Mouse (Mus musculus) urinary bladder, postnatal 0 days (tissue): ENCODE measurements around the gene Olfr1023. TPM values are rescaled to one million over a fixed set of nuclear protein-coding genes. Genes with fewer than 3 reads are reported as not detected.

Experiments
- polyA plus RNA-seq: library from polyadenylated mRNA; unstranded; fragments of >200 nt; fragmentation: Nextera tagmentation; extraction: Ambion mirVana; gene quantifications from 2 replicates; pipeline ENCODE4 v1.2.1, GENCODE M21; 2015

The Olfr1023 gene
- not detected in 2 replicates for polyA plus RNA-seq

GRCm38 (mm10) chr2:85885340-85885739 lies at the start of gene Olfr1023:
Gene Olfr1023, plus strand, starts transcription at chr2:85885640.

DNA sequence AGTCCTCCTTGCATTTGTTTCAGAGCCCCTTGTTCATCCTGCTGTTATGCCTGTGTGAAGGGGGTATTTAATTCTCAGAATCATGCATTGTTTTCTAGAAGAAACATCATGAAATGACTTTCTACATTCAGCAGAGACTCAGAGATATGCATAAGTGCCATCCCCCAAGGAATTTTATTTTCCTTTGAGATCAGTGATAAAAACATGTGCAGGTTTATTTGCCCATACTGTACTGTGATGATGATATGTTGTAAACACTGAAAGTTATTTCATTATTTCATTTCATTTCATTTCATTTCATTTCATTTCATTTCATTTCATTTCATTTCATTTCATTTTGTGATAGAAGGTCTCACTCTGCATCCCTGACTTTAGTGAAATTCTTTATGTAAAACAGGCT lies 40.1 kb upstream of the Olfr1023 start, which contains the start of gene Olfr1019:
TSS of gene Olfr1019 (minus strand) at position 101 of the 400 bp plus-strand sequence.

GRCm38 (mm10) chr2:85846730-85847129 lies 38.7 kb upstream of the Olfr1023 start, which contains the start of gene Olfr1020:
Gene Olfr1020, plus strand, starts transcription at chr2:85847030.

GRCm38 (mm10) chr2:85868294-85868693 lies 17.1 kb upstream of the Olfr1023 start, which contains the start of gene Olfr1022:
Gene Olfr1022, plus strand, starts transcription at chr2:85868594.

DNA sequence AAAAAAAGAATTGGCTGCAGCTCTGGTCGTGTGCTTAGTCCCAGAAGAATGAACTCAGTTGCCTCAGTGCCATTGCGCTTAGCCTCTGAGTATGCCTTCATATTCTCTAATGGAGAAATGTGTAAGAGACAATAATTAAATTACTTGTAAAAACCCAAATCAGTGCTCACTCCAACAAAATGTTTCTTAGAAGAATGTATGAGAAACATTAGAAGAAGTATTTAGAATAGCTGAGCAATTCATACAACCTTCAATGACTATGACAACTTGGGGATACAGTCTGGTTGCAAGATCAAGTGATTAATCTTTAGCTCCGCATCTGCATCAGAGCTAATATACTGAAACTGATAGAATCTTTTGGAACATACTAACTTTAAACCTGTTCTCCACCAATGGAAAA lies 19.5 kb downstream of the Olfr1023 start, which contains the start of gene Olfr1024:
TSS of gene Olfr1024 (minus strand) at position 101 of the 400 bp plus-strand sequence.

DNA sequence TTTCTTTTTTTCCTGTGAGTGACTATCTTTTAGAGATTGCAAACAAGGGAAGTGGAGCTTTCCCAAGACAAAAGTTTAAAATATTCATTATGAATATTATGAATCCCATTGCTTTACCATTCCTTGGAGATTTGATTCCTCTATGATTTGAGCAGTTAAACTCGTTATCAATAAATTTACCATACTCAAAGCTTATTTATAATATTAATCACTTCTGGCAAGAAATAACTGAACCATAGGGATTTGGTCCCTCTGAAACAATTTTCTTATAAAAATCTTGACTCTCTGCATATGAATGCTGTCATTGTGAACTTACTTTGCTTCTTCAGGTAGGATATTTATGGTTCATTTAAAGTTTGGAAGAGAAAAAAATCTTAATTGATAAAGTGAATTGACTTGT lies 29.5 kb downstream of the Olfr1023 start, which contains the start of gene Olfr1025-ps1:
TSS of gene Olfr1025-ps1 (plus strand) at position 301 of the 400 bp plus-strand sequence.

DNA sequence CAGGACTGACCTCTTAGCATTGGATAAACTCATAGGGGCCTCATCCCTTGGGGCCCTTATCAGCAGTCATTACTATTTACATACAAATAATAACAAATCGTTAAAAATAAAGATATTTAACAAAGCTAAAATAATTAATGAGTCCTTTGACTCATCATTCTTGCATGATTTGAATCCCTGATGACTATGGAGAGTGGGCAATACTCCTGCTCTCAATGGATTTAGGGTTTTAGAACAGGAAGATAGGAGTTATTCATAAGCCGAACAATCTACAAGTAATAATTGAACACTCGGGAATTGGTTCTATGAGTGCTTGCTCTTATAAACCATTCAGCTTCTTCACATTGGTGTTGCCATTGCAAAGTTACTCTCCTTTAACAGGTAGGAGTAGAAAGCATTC lies 35.8 kb downstream of the Olfr1023 start, which contains the start of gene Olfr1026:
TSS of gene Olfr1026 (plus strand) at position 301 of the 400 bp plus-strand sequence.

Other genes with a start within 250 kb of the Olfr1023 start
- not detected in 2 replicates for gene Olfr1002, start 234.9 kb upstream of the Olfr1023 start, polyA plus RNA-seq
- not detected in 2 replicates for gene Olfr154, start 221.2 kb upstream of the Olfr1023 start, polyA plus RNA-seq
- gene Olfr1006, start 206.9 kb upstream of the Olfr1023 start, polyA plus RNA-seq = not detected in 2 replicates
- gene Olfr1008, start 196.2 kb upstream of the Olfr1023 start, polyA plus RNA-seq = not detected in 2 replicates
- not detected in 2 replicates for gene Olfr1009, start 170.2 kb upstream of the Olfr1023 start, polyA plus RNA-seq
- not detected in 2 replicates for gene Olfr1012, start 122.9 kb upstream of the Olfr1023 start, polyA plus RNA-seq
- not detected in 2 replicates for gene Olfr1013, start 118.5 kb upstream of the Olfr1023 start, polyA plus RNA-seq
- gene Olfr1014, start 112.9 kb upstream of the Olfr1023 start, polyA plus RNA-seq = not detected in 2 replicates
- not detected in 2 replicates for gene Olfr1015, start 103.6 kb upstream of the Olfr1023 start, polyA plus RNA-seq
- not detected in 2 replicates for gene Olfr1016, start 83.1 kb upstream of the Olfr1023 start, polyA plus RNA-seq
- not detected in 2 replicates for gene Olfr1018, start 67.2 kb upstream of the Olfr1023 start, polyA plus RNA-seq
- gene Olfr1019, start 40.2 kb upstream of the Olfr1023 start, polyA plus RNA-seq = not detected in 2 replicates
- gene Olfr1020, start 38.6 kb upstream of the Olfr1023 start, polyA plus RNA-seq = not detected in 2 replicates
- gene Olfr1022, start 17.0 kb upstream of the Olfr1023 start, polyA plus RNA-seq = not detected in 2 replicates
- gene Olfr1024, start 19.4 kb downstream of the Olfr1023 start, polyA plus RNA-seq = not detected in 2 replicates
- not detected in 2 replicates for gene Olfr1025-ps1, start 29.6 kb downstream of the Olfr1023 start, polyA plus RNA-seq
- not detected in 2 replicates for gene Olfr1026, start 35.9 kb downstream of the Olfr1023 start, polyA plus RNA-seq
- gene Olfr1028, start 64.8 kb downstream of the Olfr1023 start, polyA plus RNA-seq = not detected in 2 replicates
- gene Olfr1029, start 88.3 kb downstream of the Olfr1023 start, polyA plus RNA-seq = not detected in 2 replicates
- not detected in 2 replicates for gene Olfr1030, start 93.6 kb downstream of the Olfr1023 start, polyA plus RNA-seq
- gene Olfr1031, start 104.7 kb downstream of the Olfr1023 start, polyA plus RNA-seq = not detected in 2 replicates
- gene Olfr1032, start 119.9 kb downstream of the Olfr1023 start, polyA plus RNA-seq = not detected in 2 replicates
- 41.0 TPM in 2 replicates for gene Olfr1033, start 135.0 kb downstream of the Olfr1023 start, polyA plus RNA-seq
- gene Olfr1034, start 160.2 kb downstream of the Olfr1023 start, polyA plus RNA-seq = 0.07 TPM in 2 replicates
- not detected in 2 replicates for gene Olfr1036, start 188.4 kb downstream of the Olfr1023 start, polyA plus RNA-seq
- gene Olfr1037, start 201.7 kb downstream of the Olfr1023 start, polyA plus RNA-seq = not detected in 2 replicates